Mouse (Mus musculus) lung, embryonic 16.5 days (tissue): ENCODE results near the gene Echdc1. TPM values are rescaled to one million over a fixed set of nuclear protein-coding genes. Genes with fewer than 3 reads are reported as not detected.

Experiments
- ATAC-seq: fragments of 200-750 bp; cut with Nextera tagmentation; 2 replicates; pipeline ENCODE4 v1.8.0; 2017; ENCODE audit warnings: low read depth, mild to moderate bottlenecking, moderate library complexity
- H3K27ac ChIP-seq: fragments of 300-500 bp; sonication (generic); 2 replicates; pipeline ENCODE4 v1.5.1; 2014; ENCODE audit warnings: mild to moderate bottlenecking, control low read depth, low read length
- H3K27me3 ChIP-seq: fragments of 300-500 bp; sonication (generic); 2 replicates; pipeline ENCODE4 v1.6.1; 2014; ENCODE audit warnings: low read depth, low read length, mixed read lengths; ENCODE audit not compliant: control insufficient read depth, insufficient read depth
- H3K36me3 ChIP-seq: fragments of 300-500 bp; sonication (generic); 2 replicates; pipeline ENCODE4 v1.6.1; 2014; ENCODE audit warnings: low read length; ENCODE audit not compliant: control insufficient read depth, insufficient read depth
- H3K4me1 ChIP-seq: fragments of 300-500 bp; sonication (generic); replicated peaks from 2 replicates; pipeline ENCODE4 v1.6.1; 2014; ENCODE audit warnings: low read length, mixed read lengths; ENCODE audit not compliant: control insufficient read depth, insufficient read depth
- H3K4me2 ChIP-seq: fragments of 300-500 bp; sonication (generic); 2 replicates; pipeline ENCODE4 v1.6.1; 2014; ENCODE audit warnings: low read depth, low read length, control low read depth
- H3K4me3 ChIP-seq: fragments of 300-500 bp; sonication (generic); 2 replicates; pipeline ENCODE4 v1.5.1; 2014; ENCODE audit warnings: mild to moderate bottlenecking, low read length, control low read depth
- H3K9ac ChIP-seq: fragments of 300-500 bp; sonication (generic); 2 replicates; pipeline ENCODE4 v1.6.1; 2014; ENCODE audit warnings: low read length, control low read depth
- H3K9me3 ChIP-seq: fragments of 300-500 bp; sonication (generic); 2 replicates; pipeline ENCODE4 v1.6.1; 2016; ENCODE audit warnings: low read length; ENCODE audit not compliant: control insufficient read depth
- WGBS: fragments of 180-500 bp; shearing (Covaris S2); extraction: QIAGEN DNeasy Blood & Tissue Kit; methylation state at CpG from one replicate; pipeline ENCODE4 v1.1.7; 2014; 5-methylcytosine and 5-hydroxymethylcytosine counted together
- polyA plus RNA-seq: library from polyadenylated mRNA; unstranded; fragments of >200 nt; fragmentation: Nextera tagmentation; extraction: Ambion mirVana; gene quantifications from 2 replicates; pipeline ENCODE4 v1.2.1, GENCODE M21; 2015

Gene Echdc1
- polyA plus RNA-seq, 1 experiment from 2014 or later: 22.6 TPM

DNA sequence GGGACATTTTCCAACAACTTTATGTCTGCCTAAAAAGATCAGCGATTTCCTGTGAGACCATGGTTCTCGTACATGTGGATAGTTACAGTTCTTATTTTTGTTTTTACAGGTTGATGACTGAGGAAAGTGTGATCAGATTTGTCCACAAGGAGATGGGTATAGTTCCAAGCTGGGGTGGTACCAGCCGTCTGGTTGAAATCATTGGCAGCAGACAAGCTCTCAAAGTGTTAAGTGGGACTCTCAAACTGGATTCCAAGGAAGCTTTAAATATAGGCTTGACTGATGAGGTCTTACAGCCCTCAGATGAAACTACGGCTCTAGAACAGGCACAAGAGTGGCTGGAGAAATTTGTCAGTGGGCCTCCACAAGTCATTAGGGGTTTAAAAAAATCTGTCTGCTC, 31.3 kb downstream of the Echdc1 start:
- 64% methylated on average over 4 of the region's 4 CpGs for WGBS
- H3K27ac ChIP-seq: no peak overlapping the region
- no peak for ATAC-seq
- no peaks in the 10 kb centered on the region for H3K4me1 ChIP-seq
- no peaks in the 10 kb centered on the region for H3K9me3 ChIP-seq
- H3K36me3 ChIP-seq: peaks cover 16% of the 10 kb centered on the region
- no peaks in the 10 kb centered on the region for H3K27me3 ChIP-seq
- no peak overlapping the region for H3K4me3 ChIP-seq
- H3K4me2 ChIP-seq: no peak overlapping the region
- H3K9ac ChIP-seq: no peak overlapping the region

- Histone ChIP-seq H3K9me3 (no peaks in the 10 kb centered on the region), H3K36me3 (peaks cover 16% of the 10 kb centered on the region), H3K9ac (no peak overlapping the region), H3K4me2 (no peak overlapping the region), H3K27ac (no peak overlapping the region), H3K4me1 (no peaks in the 10 kb centered on the region), H3K4me3 (no peak overlapping the region), H3K27me3 (no peaks in the 10 kb centered on the region)
- WGBS: 94% methylated on average over 7 of the region's 7 CpGs
- ATAC-seq: no peak
These were observed 33.7 kb downstream of the Echdc1 start for GRCm38 (mm10) chr10:29346638-29347037.

GRCm38 (mm10) chr10:29351420-29351819, 38.5 kb downstream of the Echdc1 start:
- peaks cover 16% of the 10 kb centered on the region for H3K36me3 ChIP-seq
- H3K4me1 ChIP-seq: no peaks in the 10 kb centered on the region

GRCm38 (mm10) chr10:29352575-29352974, 39.6 kb downstream of the Echdc1 start:
- no peak for ATAC-seq
- Histone ChIP-seq H3K4me2 (no peak overlapping the region), H3K4me1 (no peaks in the 10 kb centered on the region; the same call in 1 of the 2 replicates), H3K27ac (no peak overlapping the region), H3K9ac (no peak overlapping the region), H3K27me3 (no peaks in the 10 kb centered on the region), H3K36me3 (peaks cover 6% of the 10 kb centered on the region), H3K9me3 (no peaks in the 10 kb centered on the region), H3K4me3 (no peak overlapping the region)
- WGBS: 66% methylated on average over 3 of the region's 3 CpGs

More at GRCm38 (mm10) chr10:29351420-29351819, 38.5 kb downstream of the Echdc1 start:
- 85% methylated on average over 2 of the region's 2 CpGs for WGBS
- H3K27ac ChIP-seq: no peak overlapping the region
- H3K9me3 ChIP-seq: no peaks in the 10 kb centered on the region
- no peak overlapping the region for H3K4me3 ChIP-seq
- H3K9ac ChIP-seq: no peak overlapping the region
- no peak overlapping the region for H3K4me2 ChIP-seq
- H3K27me3 ChIP-seq: no peaks in the 10 kb centered on the region
- no peak for ATAC-seq

- Histone ChIP-seq H3K9me3 (no peaks in the 10 kb centered on the region), H3K36me3 (peaks cover 5% of the 10 kb centered on the region; the same call in 1 of the 2 replicates), H3K27ac (no peak overlapping the region), H3K4me3 (no peak overlapping the region), H3K4me2 (no peak overlapping the region), H3K27me3 (no peaks in the 10 kb centered on the region), H3K9ac (no peak overlapping the region), H3K4me1 (no peaks in the 10 kb centered on the region; the same call in 1 of the 2 replicates)
- WGBS: 64% methylated on average over 7 of the region's 7 CpGs
- no peak for ATAC-seq
These were observed 41.2 kb downstream of the Echdc1 start for GRCm38 (mm10) chr10:29354183-29354582.

DNA sequence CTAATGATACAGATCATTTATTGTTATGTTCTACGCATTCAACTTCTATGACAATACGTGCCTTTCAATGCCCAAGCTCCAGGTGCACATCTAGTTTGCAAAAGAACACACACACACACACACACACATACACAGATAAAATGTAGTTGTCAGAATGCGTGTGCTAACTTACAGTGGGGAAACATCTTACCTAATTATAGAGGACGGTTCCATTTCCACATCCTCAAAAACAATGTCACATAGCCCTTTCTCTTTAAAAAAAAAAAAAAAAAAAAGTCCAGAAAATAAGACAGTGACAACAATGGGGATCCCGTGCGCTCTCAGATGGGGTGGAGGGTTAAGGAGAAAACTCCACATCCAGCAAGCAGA, 48.1 kb downstream of the Echdc1 start:
- Histone ChIP-seq H3K36me3 (no peaks in the 10 kb centered on the region), H3K27ac (peak overlapping the region; percentile 98), H3K4me3 (peak overlapping the region; percentile 91), H3K9ac (peak overlapping the region; percentile 98), H3K4me2 (peak overlapping the region; percentile 76), H3K27me3 (no peaks in the 10 kb centered on the region), H3K9me3 (no peaks in the 10 kb centered on the region), H3K4me1 (peaks cover 10% of the 10 kb centered on the region)
- 2% methylated on average over 6 of the region's 6 CpGs for WGBS
- ATAC-seq: no peak

- H3K36me3 ChIP-seq: no peaks in the 10 kb centered on the region
- WGBS: under 1% methylated on average over 61 of the region's 100 CpGs
- H3K4me3 ChIP-seq: peak overlapping the region; percentile 91
- H3K4me1 ChIP-seq: peaks cover 10% of the 10 kb centered on the region
- peak overlapping the region; percentile 98 for H3K9ac ChIP-seq
- H3K4me2 ChIP-seq: peak overlapping the region; percentile 76
- peak overlapping the region; percentile 98 for H3K27ac ChIP-seq
- H3K9me3 ChIP-seq: no peaks in the 10 kb centered on the region
- ATAC-seq: peak; percentile 98
- H3K27me3 ChIP-seq: no peaks in the 10 kb centered on the region
These were observed 48.7 kb downstream of the Echdc1 start for GRCm38 (mm10) chr10:29361464-29362196.

DNA sequence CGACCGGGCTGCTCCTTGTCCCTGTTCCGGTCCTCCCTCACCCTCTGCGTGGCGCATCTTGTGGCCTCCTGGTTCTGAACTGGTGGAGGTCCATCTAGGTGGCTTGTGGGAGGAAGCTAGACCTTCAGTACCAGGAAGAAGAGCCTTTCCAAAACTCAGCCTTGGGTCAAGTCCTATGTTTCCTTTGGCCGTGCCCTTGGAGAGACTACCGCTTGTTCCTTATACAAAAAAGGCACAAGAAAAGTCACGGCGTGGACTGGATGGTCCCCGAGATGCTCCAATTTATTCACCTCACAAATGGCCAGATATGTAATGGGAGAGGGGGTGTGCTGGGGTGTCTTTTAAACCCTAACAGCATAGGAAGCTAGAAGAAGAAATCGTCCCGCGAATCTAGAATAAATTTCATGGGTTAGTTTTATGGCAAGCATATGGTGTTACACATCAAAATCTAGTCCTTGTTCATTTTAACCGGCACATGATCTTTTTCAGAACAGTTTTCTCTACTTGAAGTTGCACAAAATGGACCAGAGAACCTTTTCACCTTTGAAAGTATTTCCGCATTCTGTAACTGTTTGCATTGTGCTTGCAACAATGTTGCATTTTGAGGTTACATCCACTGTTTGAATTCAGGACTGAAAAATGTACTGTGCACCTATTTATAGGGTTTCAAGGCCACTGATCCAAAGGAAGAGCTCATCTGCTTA, 49.4 kb downstream of the Echdc1 start, which contains the start of gene Rnf146:
Rnf146 (minus strand) TSS at position 246 of the 704 bp plus-strand sequence.
- Histone ChIP-seq H3K9ac (peak within 1 kb of the TSS; percentile 98), H3K27me3 (no peaks in the 10 kb centered on the region), H3K4me2 (peak within 1 kb of the TSS; percentile 76), H3K4me1 (peaks cover 10% of the 10 kb centered on the region), H3K4me3 (peak within 1 kb of the TSS; percentile 91), H3K9me3 (no peaks in the 10 kb centered on the region), H3K27ac (peak within 1 kb of the TSS; percentile 98), H3K36me3 (no peaks in the 10 kb centered on the region)
- ATAC-seq: no peak; the same call in 1 of the 2 replicates
- 4% methylated on average over 15 of the region's 15 CpGs for WGBS

DNA sequence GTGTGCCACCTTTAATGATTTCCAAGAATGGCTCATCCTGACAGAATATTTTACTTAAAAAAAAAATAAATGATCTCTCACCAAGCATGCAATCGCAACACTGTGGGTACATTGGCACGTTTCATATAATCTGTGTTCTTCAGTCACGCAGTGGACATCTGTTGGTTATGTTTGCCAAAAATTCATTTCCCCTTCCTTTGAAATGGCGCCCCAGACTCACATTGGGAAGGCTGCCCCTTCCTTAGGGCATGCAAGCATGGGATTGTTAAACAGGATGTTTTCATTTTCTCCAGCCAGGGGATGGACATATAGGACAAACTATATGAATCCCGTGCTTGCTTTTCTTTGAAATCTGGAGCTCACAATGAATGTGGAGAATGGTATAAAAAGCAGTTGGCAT, 61.1 kb downstream of the Echdc1 start:
- Histone ChIP-seq H3K27me3 (no peaks in the 10 kb centered on the region), H3K27ac (no peak overlapping the region), H3K4me2 (no peak overlapping the region), H3K4me3 (no peak overlapping the region), H3K4me1 (no peaks in the 10 kb centered on the region), H3K36me3 (no peaks in the 10 kb centered on the region), H3K9me3 (no peaks in the 10 kb centered on the region), H3K9ac (no peak overlapping the region)
- ATAC-seq: no peak
- WGBS: 47% methylated on average over 5 of the region's 5 CpGs
